12 mouse cellular contexts compared by ENCODE assay signal in genomic region chr8:111801456-111801855, GRCm38 (mm10). TPM values are rescaled to one million over a fixed set of nuclear protein-coding genes. Genes with fewer than 3 reads are reported as not detected.
DNase-seq lines count a peak whose midpoint lies in the region; ATAC-seq and TF ChIP-seq lines count a peak whose summit lies in the region.
"Had no signal": no experiment of that assay in that cellular context is flagged by ENCODE, and none has a peak within 500 bp of the region (broad histone marks: within the 10 kb centered on the region; RNA-seq: fewer than 3 reads in every experiment).

No protein-coding gene starts in this region.

- H3K4me1 ChIP-seq in forebrain, embryonic 15.5 days: no peaks in the 10 kb centered on the region
- H3K4me1 ChIP-seq in forebrain, postnatal 0 days (ENCODE audit: insufficient read depth): no peaks in the 10 kb centered on the region
- 0 out of 2 replicates have a peak, but pooled peaks cover 2% of the 10 kb centered on the region for H3K4me1 ChIP-seq in lung, embryonic 14.5 days (ENCODE audit: insufficient read depth)
- no peaks in the 10 kb centered on the region; the same call in 1 of the 2 replicates for H3K4me1 ChIP-seq in liver, postnatal 0 days (ENCODE audit: insufficient read depth)
- H3K4me1 ChIP-seq: liver, embryonic 13.5 days; neural tube, embryonic 12.5 days had no signal

- H3K9me3 ChIP-seq in forebrain, embryonic 15.5 days: no peaks in the 10 kb centered on the region
- H3K9me3 ChIP-seq in forebrain, postnatal 0 days (ENCODE audit: low read length): no peaks in the 10 kb centered on the region
- no peaks in the 10 kb centered on the region for H3K9me3 ChIP-seq in lung, embryonic 14.5 days (ENCODE audit: low read depth, low read length)
- H3K9me3 ChIP-seq in liver, postnatal 0 days (ENCODE audit: low read length): no peaks in the 10 kb centered on the region
- H3K9me3 ChIP-seq: liver, embryonic 13.5 days; neural tube, embryonic 12.5 days had no signal

- DNase-seq in forebrain, postnatal 0 days: no peak
- DNase-seq in lung, embryonic 14.5 days: peak; percentile 66
- DNase-seq in lung, postnatal 10 days: no peak
- DNase-seq in forelimb bud, embryonic 11.5 days (ENCODE audit: low read depth, low spot score): peak; percentile 27
- DNase-seq in liver, postnatal 0 days: no peak
- no peak for DNase-seq in cerebellum, postnatal 25 days
- DNase-seq in adrenal gland, postnatal 14 days: no peak
- DNase-seq: cerebellum, adult 11-12 months; liver, embryonic 13.5 days had no signal

- 0 out of 2 replicates have a peak overlapping the region, but pooled peaks have one; percentile 38 for H3K27ac ChIP-seq in forebrain, embryonic 15.5 days (replicated peaks)
- no peak overlapping the region for H3K27ac ChIP-seq in forebrain, postnatal 0 days (ENCODE audit: low read depth, low read length)
- H3K27ac ChIP-seq in lung, embryonic 14.5 days (ENCODE audit: low read depth): peak overlapping the region; percentile 10; the same call in 1 of the 2 replicates
- peak overlapping the region; percentile 25; the same call in 1 of the 2 replicates for H3K27ac ChIP-seq in liver, postnatal 0 days (ENCODE audit: low read depth)
- H3K27ac ChIP-seq: neural tube, embryonic 12.5 days had no signal

- no peaks in the 10 kb centered on the region for H3K36me3 ChIP-seq in forebrain, embryonic 15.5 days
- peaks cover 8% of the 10 kb centered on the region; the same call in 1 of the 2 replicates for H3K36me3 ChIP-seq in forebrain, postnatal 0 days (ENCODE audit: insufficient read depth)
- H3K36me3 ChIP-seq in lung, embryonic 14.5 days (ENCODE audit: insufficient read depth): peaks cover 12% of the 10 kb centered on the region; the same call in 1 of the 2 replicates
- no peaks in the 10 kb centered on the region for H3K36me3 ChIP-seq in liver, postnatal 0 days (replicated peaks; ENCODE audit: insufficient read depth, low read length)

- no peak for ATAC-seq in forebrain, embryonic 15.5 days (replicated peaks)
- ATAC-seq in forebrain, postnatal 0 days: no peak
- ATAC-seq in lung, embryonic 14.5 days (ENCODE audit: insufficient read depth): no peak
- ATAC-seq in liver, postnatal 0 days: peak; percentile 36; the same call in 1 of the 2 replicates
- ATAC-seq: forebrain, embryonic 16.5 days had no signal

- no peak overlapping the region for H3K4me2 ChIP-seq in forebrain, embryonic 15.5 days (replicated peaks)
- no peak overlapping the region for H3K4me2 ChIP-seq in forebrain, postnatal 0 days (ENCODE audit: low read depth)
- no peak overlapping the region for H3K4me2 ChIP-seq in lung, embryonic 14.5 days
- no peak overlapping the region for H3K4me2 ChIP-seq in liver, postnatal 0 days (ENCODE audit: low read depth, low read length)
- H3K4me2 ChIP-seq: liver, embryonic 13.5 days; neural tube, embryonic 12.5 days had no signal

- no peak for TF ChIP-seq EP300 in liver, postnatal 0 days (IDR thresholded peaks at IDR 0.05; ENCODE audit: low read depth)

- no peaks in the 10 kb centered on the region for H3K27me3 ChIP-seq in forebrain, embryonic 15.5 days
- no peaks in the 10 kb centered on the region for H3K27me3 ChIP-seq in forebrain, postnatal 0 days (ENCODE audit: insufficient read depth, low read length)
- no peaks in the 10 kb centered on the region for H3K27me3 ChIP-seq in lung, embryonic 14.5 days (ENCODE audit: insufficient read depth, low read length)
- H3K27me3 ChIP-seq in liver, postnatal 0 days (ENCODE audit: insufficient read depth, low read length): no peaks in the 10 kb centered on the region
- H3K27me3 ChIP-seq: liver, embryonic 13.5 days; neural tube, embryonic 12.5 days had no signal

- no peak overlapping the region for H3K4me3 ChIP-seq in forebrain, embryonic 15.5 days
- H3K4me3 ChIP-seq in forebrain, postnatal 0 days (ENCODE audit: low read depth, low read length): no peak overlapping the region
- no peak overlapping the region for H3K4me3 ChIP-seq in lung, embryonic 14.5 days (ENCODE audit: low read depth, low read length)
- no peak overlapping the region for H3K4me3 ChIP-seq in liver, postnatal 0 days (ENCODE audit: low read depth, low read length)
- H3K4me3 ChIP-seq: liver, embryonic 13.5 days; neural tube, embryonic 12.5 days had no signal

- H3K9ac ChIP-seq in forebrain, embryonic 15.5 days (replicated peaks): no peak overlapping the region
- no peak overlapping the region for H3K9ac ChIP-seq in forebrain, postnatal 0 days
- no peak overlapping the region for H3K9ac ChIP-seq in lung, embryonic 14.5 days
- H3K9ac ChIP-seq in liver, postnatal 0 days (replicated peaks): no peak overlapping the region
- H3K9ac ChIP-seq: liver, embryonic 13.5 days; neural tube, embryonic 12.5 days had no signal

- TF ChIP-seq CTCF in forebrain, postnatal 0 days (IDR thresholded peaks at IDR 0.05; ENCODE audit: low read depth): no peak
- no peak for TF ChIP-seq CTCF in lung, embryonic 14.5 days (IDR thresholded peaks at IDR 0.05; ENCODE audit: low read depth)
- TF ChIP-seq CTCF in liver, postnatal 0 days (IDR thresholded peaks at IDR 0.05; ENCODE audit: low read depth): no peak

- 47% methylated on average over 6 of the region's 6 CpGs for WGBS in forebrain, embryonic 15.5 days
- WGBS in forebrain, postnatal 0 days: 44% methylated on average over 6 of the region's 6 CpGs
- 54% methylated on average over 6 of the region's 6 CpGs for WGBS in lung, embryonic 14.5 days
- WGBS in liver, postnatal 0 days (ENCODE audit: insufficient replicate concordance): 72% methylated on average over 6 of the region's 6 CpGs

RNA-seq across cellular contexts. Expression of gene Cfdp1, which starts 52.6 kb away (rescaled TPM):
- 173 and 181 TPM in 2 replicates for polyA plus RNA-seq in forebrain, embryonic 15.5 days (2015; fragmentation: Nextera tagmentation; extraction: Ambion mirVana)
- total RNA-seq in forebrain, postnatal 0 days (2014; rRNA removed): 121 and 128 TPM in 2 replicates
- 195 and 214 TPM in 2 replicates for polyA plus RNA-seq in forebrain, postnatal 0 days (2015; fragmentation: Nextera tagmentation; extraction: Ambion mirVana)
- 195 and 200 TPM in 2 replicates for polyA plus RNA-seq in lung, embryonic 14.5 days (2014; fragmentation: Nextera tagmentation; extraction: Ambion mirVana)
- 48.9 and 51.3 TPM in 2 replicates for polyA plus RNA-seq in liver, postnatal 0 days (2015; fragmentation: Nextera tagmentation; extraction: Ambion mirVana)
- 82.4 and 83.1 TPM in 2 replicates for total RNA-seq in adrenal gland, postnatal 14 days (2021)

RNA-seq across cellular contexts. Expression of gene Bcar1, which starts 57.8 kb away (rescaled TPM):
- polyA plus RNA-seq in forebrain, embryonic 15.5 days (2015; fragmentation: Nextera tagmentation; extraction: Ambion mirVana): 51.8 and 55.1 TPM in 2 replicates
- 53.4 and 60.3 TPM in 2 replicates for total RNA-seq in forebrain, postnatal 0 days (2014; rRNA removed)
- 43.4 and 47.0 TPM in 2 replicates for polyA plus RNA-seq in forebrain, postnatal 0 days (2015; fragmentation: Nextera tagmentation; extraction: Ambion mirVana)
- 54.5 and 56.3 TPM in 2 replicates for polyA plus RNA-seq in lung, embryonic 14.5 days (2014; fragmentation: Nextera tagmentation; extraction: Ambion mirVana)
- polyA plus RNA-seq in liver, postnatal 0 days (2015; fragmentation: Nextera tagmentation; extraction: Ambion mirVana): 9.9 and 11.6 TPM in 2 replicates
- 59.6 and 67.1 TPM in 2 replicates for total RNA-seq in adrenal gland, postnatal 14 days (2021)

Comparison
In these comparisons a context has a peak if more than half of its experiments do, and no peak if none do; other contexts are left out.
1. DNase-seq: peak in lung, embryonic 14.5 days (single experiment) and forelimb bud, embryonic 11.5 days (single experiment); none in forebrain, postnatal 0 days (single experiment), lung, postnatal 10 days (single experiment), liver, postnatal 0 days (single experiment), cerebellum, postnatal 25 days (0 of 2) and adrenal gland, postnatal 14 days (single experiment).